20 mouse cellular contexts compared by ENCODE assay signal in genomic region chr1:90214021-90214420, GRCm38 (mm10). TPM values are rescaled to one million over a fixed set of nuclear protein-coding genes. Genes with fewer than 3 reads are reported as not detected.
A peak's percentile ranks its signal among the peaks of the same experiment; 100 is the strongest.
DNase-seq lines count a peak whose midpoint lies in the region; ATAC-seq lines count a peak whose summit lies in the region.
"Had no signal": no experiment of that assay in that cellular context is flagged by ENCODE, and none has a peak within 500 bp of the region (broad histone marks: within the 10 kb centered on the region; RNA-seq: fewer than 3 reads in every experiment).

No protein-coding gene starts in this region.

- H3K36me3 ChIP-seq in heart, embryonic 13.5 days = peaks cover 41% of the 10 kb centered on the region
- H3K36me3 ChIP-seq: G1E had no signal

- no peak overlapping the region for H3K9ac ChIP-seq in heart, embryonic 13.5 days

- H3K9me3 ChIP-seq in heart, embryonic 13.5 days = no peaks in the 10 kb centered on the region

- no peak overlapping the region for H3K27ac ChIP-seq in heart, embryonic 13.5 days (replicated peaks)

- H3K4me3 ChIP-seq in heart, embryonic 13.5 days = peak overlapping the region; percentile 8; the same call in 1 of the 2 replicates

- peak; percentile 90 for DNase-seq in heart, adult 11 months
- no peak for DNase-seq in heart, adult 18-20 months
- no peak for DNase-seq in heart, postnatal 14 days
- DNase-seq: adrenal gland, adult 2 months; adrenal gland, adult 8-10 months; adrenal gland, postnatal 10 days; adrenal gland, postnatal 14 days; adrenal gland, postnatal 25 days; adrenal gland, postnatal 36 days; B cell, adult 2 months; cerebellum, adult 11 months; cerebellum, adult 11-12 months; cerebellum, adult 18-20 months had no signal

- peaks cover 41% of the 10 kb centered on the region for H3K4me1 ChIP-seq in heart, embryonic 13.5 days

- H3K4me2 ChIP-seq in heart, embryonic 13.5 days = peak overlapping the region; percentile 70

- 93% methylated on average over 12 of the region's 12 CpGs for WGBS in heart, embryonic 13.5 days

- no peak for ATAC-seq in heart, embryonic 13.5 days (ENCODE audit: extremely low read depth, insufficient number of reproducible peaks, low FRiP score, low TSS enrichment)
- ATAC-seq: activated CD4-positive, CD25-positive, alpha-beta regulatory T cell, adult 4 months; CD4-positive, CD25-positive, alpha-beta regulatory T cell, adult 4 months; Patski had no signal

- H3K27me3 ChIP-seq in heart, embryonic 13.5 days (replicated peaks) = no peaks in the 10 kb centered on the region
- H3K27me3 ChIP-seq: CH12.LX, Patski had no signal

- intact Hi-C loops in heart, postnatal 14 days (cut with DNase I) = no loop called here

RNA-seq across cellular contexts. Expression of gene Ackr3, which starts 10.2 kb away (rescaled TPM):
- 10 to 100 TPM; 49.2 to 52.5 TPM for total RNA-seq in heart, adult 18-20 months (2021)
- 38.3 and 38.5 TPM in 2 replicates for polyA plus RNA-seq in heart, embryonic 13.5 days (2015; fragmentation: Nextera tagmentation; extraction: Ambion mirVana)
- total RNA-seq in heart, postnatal 14 days (2021) = 10 to 100 TPM; 53.0 to 62.6 TPM
- total RNA-seq: MEL had no signal
- polyA plus RNA-seq: CD4-positive, CD25-positive, alpha-beta regulatory T cell, adult 4 months; G1E had no signal
